Comparison of ENCODE assay signal across 9 mouse cellular contexts in the genomic region with DNA sequence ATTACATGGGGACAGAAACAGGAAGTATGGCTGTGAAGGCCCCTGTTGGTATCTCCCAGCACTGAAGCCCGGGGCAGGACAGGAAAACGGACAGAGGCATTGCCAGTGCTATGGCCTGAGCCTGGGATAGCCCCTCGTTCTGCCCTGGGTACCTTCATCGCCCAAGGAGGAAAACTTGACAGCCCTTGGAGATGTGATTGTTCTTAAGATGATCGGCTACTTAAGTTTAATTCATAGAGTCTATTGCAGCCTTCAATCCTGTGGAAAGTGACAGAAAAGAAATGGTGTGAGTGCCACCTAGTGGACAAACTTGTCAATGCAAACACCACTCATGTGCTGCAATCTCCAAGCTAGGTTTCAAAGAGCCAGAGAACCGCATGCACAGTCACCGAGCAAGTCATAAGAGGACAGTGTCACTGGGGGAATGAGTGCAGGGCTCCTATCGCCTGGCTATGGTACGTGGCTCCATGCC.
DNase-seq lines count a peak whose midpoint lies in the region; ATAC-seq and TF ChIP-seq lines count a peak whose summit lies in the region.
"Had no signal": no experiment of that assay in that cellular context is flagged by ENCODE, and none has a peak within 500 bp of the region (broad histone marks: within the 10 kb centered on the region; RNA-seq: fewer than 3 reads in every experiment).

No protein-coding gene starts in this region.

- no peaks in the 10 kb centered on the region for H3K9me3 ChIP-seq in hindbrain, embryonic 10.5 days
- no peaks in the 10 kb centered on the region for H3K9me3 ChIP-seq in lung, embryonic 14.5 days (ENCODE audit: low read depth, low read length)
- H3K9me3 ChIP-seq: limb, embryonic 15.5 days had no signal

- peak; percentile 57; the same call in 1 of the 2 replicates for ATAC-seq in lung, embryonic 14.5 days (ENCODE audit: insufficient read depth)

- no peaks in the 10 kb centered on the region for H3K36me3 ChIP-seq in hindbrain, embryonic 10.5 days
- H3K36me3 ChIP-seq in lung, embryonic 14.5 days (ENCODE audit: insufficient read depth) = no peaks in the 10 kb centered on the region
- H3K36me3 ChIP-seq: limb, embryonic 15.5 days had no signal

- DNase-seq in MEL-GATA-1-ER (ENCODE audit: extremely low read depth, low read depth) = peak; percentile 87
- peak; percentile 38 for DNase-seq in c-Kit-negative CD71-positive TER-119-positive erythroid progenitor cells, embryonic 14.5 days (ENCODE audit: low read depth, low spot score)
- DNase-seq in fibroblast of lung, adult 2 months (ENCODE audit: low read depth) = peak; percentile 66
- DNase-seq in hindbrain, embryonic 10.5 days (ENCODE audit: low spot score) = peak; percentile 75
- DNase-seq in layer of hippocampus, adult 18-20 months (ENCODE audit: low spot score in 2 of 2) = peak; percentile 66 to 93
- peak; percentile 94 for DNase-seq in lung, embryonic 14.5 days
- peak; percentile 35 for DNase-seq in ovary, adult 18-20 months (ENCODE audit: low spot score)
- DNase-seq in thymus, postnatal 0 days (ENCODE audit: low spot score) = peak; percentile 75

- 26% methylated on average over 9 of the region's 9 CpGs for WGBS in hindbrain, embryonic 10.5 days
- WGBS in lung, embryonic 14.5 days = 20% methylated on average over 9 of the region's 9 CpGs

- no peaks in the 10 kb centered on the region for H3K27me3 ChIP-seq in hindbrain, embryonic 10.5 days (ENCODE audit: insufficient read depth, poor library complexity, severe bottlenecking)
- no peaks in the 10 kb centered on the region for H3K27me3 ChIP-seq in lung, embryonic 14.5 days (ENCODE audit: insufficient read depth, low read length)
- H3K27me3 ChIP-seq: limb, embryonic 15.5 days had no signal

- H3K4me3 ChIP-seq in hindbrain, embryonic 10.5 days = no peak overlapping the region
- H3K4me3 ChIP-seq in lung, embryonic 14.5 days (ENCODE audit: low read depth, low read length) = no peak overlapping the region
- H3K4me3 ChIP-seq: limb, embryonic 15.5 days had no signal

- H3K27ac ChIP-seq in hindbrain, embryonic 10.5 days = 0 out of 2 replicates have a peak overlapping the region, but pooled peaks have one; percentile 12
- H3K27ac ChIP-seq in lung, embryonic 14.5 days (ENCODE audit: low read depth) = no peak overlapping the region
- H3K27ac ChIP-seq: limb, embryonic 15.5 days had no signal

- H3K4me2 ChIP-seq in lung, embryonic 14.5 days = no peak overlapping the region
- H3K4me2 ChIP-seq: limb, embryonic 15.5 days had no signal

- no peak overlapping the region for H3K9ac ChIP-seq in lung, embryonic 14.5 days
- H3K9ac ChIP-seq: limb, embryonic 15.5 days had no signal

- H3K4me1 ChIP-seq in hindbrain, embryonic 10.5 days (replicated peaks) = peaks cover 13% of the 10 kb centered on the region
- H3K4me1 ChIP-seq in lung, embryonic 14.5 days (ENCODE audit: insufficient read depth) = no peaks in the 10 kb centered on the region
- H3K4me1 ChIP-seq: limb, embryonic 15.5 days had no signal

- peak; percentile 93 for TF ChIP-seq CTCF in lung, embryonic 14.5 days (IDR thresholded peaks at IDR 0.05; ENCODE audit: low read depth)

Comparison
In these comparisons a context has a peak if more than half of its experiments do, and no peak if none do; other contexts are left out.
1. DNase-seq: peak in every context shown above with its lines; median percentile 94 in lung, embryonic 14.5 days; 87 in MEL-GATA-1-ER; 80 in layer of hippocampus, adult 18-20 months; 75 in hindbrain, embryonic 10.5 days; 75 in thymus, postnatal 0 days; 66 in fibroblast of lung, adult 2 months; 38 in c-Kit-negative CD71-positive TER-119-positive erythroid progenitor cells, embryonic 14.5 days; 35 in ovary, adult 18-20 months.